Comparison of ENCODE assay signal across 21 mouse cellular contexts in the genomic region with DNA sequence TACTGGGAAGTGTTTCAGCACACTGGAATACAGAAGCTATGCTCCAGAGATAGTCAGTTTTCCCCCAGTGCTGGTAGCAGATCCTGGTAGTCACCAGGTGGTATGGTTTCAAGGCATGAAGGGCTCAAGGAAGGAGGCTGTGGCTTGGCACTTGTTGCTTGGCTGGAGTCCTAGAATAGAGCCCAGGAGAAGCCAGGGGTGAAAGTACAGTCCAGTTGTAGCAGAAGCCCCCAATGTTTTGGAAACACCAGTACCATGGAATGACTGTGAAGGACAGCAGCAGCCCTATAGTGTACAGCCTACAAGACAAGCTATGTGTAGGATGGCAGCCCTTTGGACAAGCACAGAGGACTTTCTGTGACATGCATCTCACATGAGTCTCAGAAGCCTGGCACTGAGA. TPM values are rescaled to one million over a fixed set of nuclear protein-coding genes. Genes with fewer than 3 reads are reported as not detected.
DNase-seq lines count a peak whose midpoint lies in the region; ATAC-seq and TF ChIP-seq lines count a peak whose summit lies in the region.
"Had no signal": no experiment of that assay in that cellular context is flagged by ENCODE, and none has a peak within 500 bp of the region (broad histone marks: within the 10 kb centered on the region; RNA-seq: fewer than 3 reads in every experiment).

No protein-coding gene starts in this region.

- TF ChIP-seq CTCF in kidney, adult 2 months (conservative IDR thresholded peaks at IDR 0.05; ENCODE audit: insufficient read depth, insufficient read length, low read depth, low read length): no peak
- TF ChIP-seq CTCF in kidney, postnatal 0 days (IDR thresholded peaks at IDR 0.05; ENCODE audit: low read depth): no peak

- no peaks in the 10 kb centered on the region for H3K9me3 ChIP-seq in kidney, embryonic 14.5 days (ENCODE audit: control insufficient read depth, low read length)
- no peaks in the 10 kb centered on the region for H3K9me3 ChIP-seq in kidney, postnatal 0 days (replicated peaks; ENCODE audit: low read length)
- H3K9me3 ChIP-seq: embryonic facial prominence, embryonic 12.5 days; forebrain, embryonic 15.5 days; heart, embryonic 12.5 days; hindbrain, embryonic 12.5 days had no signal

- no peak for ATAC-seq in kidney, embryonic 14.5 days (ENCODE audit: low FRiP score, low TSS enrichment)
- ATAC-seq in kidney, postnatal 0 days (replicated peaks; ENCODE audit: low FRiP score, low read depth): no peak
- ATAC-seq: activated CD4-positive, CD25-positive, alpha-beta regulatory T cell, adult 4 months; forebrain, embryonic 15.5 days; hindbrain, embryonic 16.5 days; Patski had no signal

- H3K27me3 ChIP-seq in kidney, embryonic 14.5 days (ENCODE audit: control insufficient read depth, insufficient read depth, low read length): no peaks in the 10 kb centered on the region
- no peaks in the 10 kb centered on the region for H3K27me3 ChIP-seq in kidney, adult 2 months (replicated peaks; ENCODE audit: control insufficient read depth, insufficient read depth, low read length)
- no peaks in the 10 kb centered on the region for H3K27me3 ChIP-seq in kidney, postnatal 0 days (ENCODE audit: insufficient read depth, low read length)
- H3K27me3 ChIP-seq: CH12.LX; embryonic facial prominence, embryonic 12.5 days; forebrain, embryonic 15.5 days; heart, embryonic 12.5 days; hindbrain, embryonic 12.5 days; Patski had no signal

- DNase-seq in kidney, adult 11 months: peak; percentile 83
- peak; percentile 90 for DNase-seq in kidney, adult 2 months
- DNase-seq in kidney, postnatal 0 days (ENCODE audit: low spot score): no peak
- DNase-seq in kidney, postnatal 36 days: peak; percentile 72 to 81
- no peak for DNase-seq in cerebellum, postnatal 4 days (ENCODE audit: low spot score in 2 of 2)
- DNase-seq in thymus, postnatal 25 days: no peak
- no peak for DNase-seq in gastrocnemius, adult 18-20 months (ENCODE audit: low spot score)
- DNase-seq: adrenal gland, postnatal 14 days; cerebellum, adult 18-20 months; cerebellum, postnatal 10 days; gastrocnemius, postnatal 14 days; heart, adult 2 months had no signal

- H3K9ac ChIP-seq in kidney, embryonic 14.5 days (ENCODE audit: low read depth, low read length): no peak overlapping the region
- H3K9ac ChIP-seq in kidney, postnatal 0 days (ENCODE audit: low read depth, low read length): no peak overlapping the region
- H3K9ac ChIP-seq: embryonic facial prominence, embryonic 12.5 days; forebrain, embryonic 15.5 days; heart, embryonic 12.5 days; hindbrain, embryonic 12.5 days had no signal

- TF ChIP-seq POLR2A in kidney, adult 2 months (IDR thresholded peaks at IDR 0.05; ENCODE audit: low read depth, low read length): no peak

- no peak overlapping the region for H3K27ac ChIP-seq in kidney, embryonic 14.5 days (ENCODE audit: low read depth, low read length)
- peak overlapping the region; percentile 93 for H3K27ac ChIP-seq in kidney, adult 2 months (ENCODE audit: insufficient read depth, low read depth, low read length)
- H3K27ac ChIP-seq in kidney, postnatal 0 days: peak overlapping the region; percentile 60; the same call in 1 of the 2 replicates
- H3K27ac ChIP-seq: embryonic facial prominence, embryonic 12.5 days; forebrain, embryonic 15.5 days; heart, adult 2 months; hindbrain, embryonic 12.5 days had no signal

- H3K4me1 ChIP-seq in kidney, embryonic 14.5 days (ENCODE audit: control insufficient read depth, insufficient read depth, low read length): no peaks in the 10 kb centered on the region
- H3K4me1 ChIP-seq in kidney, adult 2 months (ENCODE audit: control insufficient read depth, insufficient read depth, low read length): peaks cover 8% of the 10 kb centered on the region; the same call in 1 of the 2 replicates
- H3K4me1 ChIP-seq in kidney, postnatal 0 days (replicated peaks; ENCODE audit: insufficient read depth, low read length): 0 out of 2 replicates have a peak, but pooled peaks cover 4% of the 10 kb centered on the region

- no peak overlapping the region for H3K4me2 ChIP-seq in kidney, embryonic 14.5 days (replicated peaks; ENCODE audit: low read depth, low read length)
- no peak overlapping the region for H3K4me2 ChIP-seq in kidney, postnatal 0 days (ENCODE audit: low read length)
- H3K4me2 ChIP-seq: embryonic facial prominence, embryonic 12.5 days; forebrain, embryonic 15.5 days; heart, embryonic 12.5 days; hindbrain, embryonic 12.5 days had no signal

- no peak overlapping the region for H3K4me3 ChIP-seq in kidney, embryonic 14.5 days (ENCODE audit: low read length)
- H3K4me3 ChIP-seq in kidney, adult 2 months (ENCODE audit: insufficient read depth, low read depth, low read length): no peak overlapping the region
- H3K4me3 ChIP-seq in kidney, postnatal 0 days (replicated peaks; ENCODE audit: low read depth, low read length): no peak overlapping the region
- H3K4me3 ChIP-seq: embryonic facial prominence, embryonic 12.5 days; forebrain, embryonic 15.5 days; heart, adult 2 months; heart, embryonic 12.5 days; hindbrain, embryonic 12.5 days had no signal

- H3K36me3 ChIP-seq in kidney, embryonic 14.5 days (ENCODE audit: control insufficient read depth, insufficient read depth, low read length): no peaks in the 10 kb centered on the region
- H3K36me3 ChIP-seq in kidney, adult 2 months (ENCODE audit: control insufficient read depth, insufficient read depth, low read length): no peaks in the 10 kb centered on the region
- H3K36me3 ChIP-seq in kidney, postnatal 0 days (ENCODE audit: insufficient read depth, low read length): no peaks in the 10 kb centered on the region
- H3K36me3 ChIP-seq: embryonic facial prominence, embryonic 12.5 days; forebrain, embryonic 15.5 days; heart, embryonic 12.5 days; hindbrain, embryonic 12.5 days had no signal

RNA-seq across cellular contexts. Expression of a gene that starts 54.2 kb away (rescaled TPM):
- 66.8 and 76.6 TPM in 2 replicates for polyA plus RNA-seq in kidney, embryonic 14.5 days (2014; fragmentation: Nextera tagmentation; extraction: Ambion mirVana)
- 146 and 181 TPM in 2 replicates for polyA plus RNA-seq in kidney, adult 2 months (2012; rRNA removed)
- 136 and 154 TPM in 2 replicates for polyA plus RNA-seq in kidney, postnatal 0 days (2015; fragmentation: Nextera tagmentation; extraction: Ambion mirVana)
- 10 to 100 TPM; 17.2 to 18.7 TPM for total RNA-seq in gastrocnemius, adult 18-20 months (2021)

Comparison
In these comparisons a context has a peak if more than half of its experiments do, and no peak if none do; other contexts are left out.
1. DNase-seq: peak in kidney, adult 11 months (single experiment), kidney, adult 2 months (single experiment) and kidney, postnatal 36 days (2 of 2); none in kidney, postnatal 0 days (single experiment), cerebellum, postnatal 4 days (0 of 2), thymus, postnatal 25 days (single experiment) and gastrocnemius, adult 18-20 months (single experiment).